Mouse (Mus musculus) left cerebral cortex, postnatal 4 days (tissue): ENCODE measurements around the gene Stil. TPM values are rescaled to one million over a fixed set of nuclear protein-coding genes. Genes with fewer than 3 reads are reported as not detected.
A peak's percentile ranks its signal among the peaks of the same experiment; 100 is the strongest.

Source experiments
- DNase-seq: peaks from one replicate; pipeline ENCODE4 v3.0.0-alpha.2; 2022
- intact Hi-C: fragments of 180-260 bp; cut with DNase I; formaldehyde crosslinking; loops from one replicate; pipeline ENCODE4 v1.15.1; 2025
- total RNA-seq, 2 experiments: library from RNA; stranded (reverse); gene quantifications; 2 replicates each; pipeline ENCODE4 v1.2.3; 2021

Gene Stil
- total RNA-seq, 2 experiments from 2014 or later: 2.9 to 3.1 TPM

GRCm38 (mm10) chr4:115075204-115075915, 75.4 kb downstream of the Stil start:
- no peak for DNase-seq
- intact Hi-C loops: no loop called here

- intact Hi-C loops: no loop called here
- peak; percentile 90 for DNase-seq
These were observed 79.2 kb downstream of the Stil start for GRCm38 (mm10) chr4:115078892-115079820.

- no peak for DNase-seq
- intact Hi-C loops: no loop called here
These were observed 79.9 kb downstream of the Stil start for GRCm38 (mm10) chr4:115079821-115080349.

- DNase-seq: peak; percentile 87
These were observed 83.1 kb downstream of the Stil start for GRCm38 (mm10) chr4:115083031-115083430.

GRCm38 (mm10) chr4:115085522-115086095, 85.7 kb downstream of the Stil start:
- peak; percentile 51 for DNase-seq
- intact Hi-C loops: no loop called here

More at GRCm38 (mm10) chr4:115083031-115083430, 83.1 kb downstream of the Stil start:
- intact Hi-C loops: no loop called here

- intact Hi-C loops: no loop called here
- DNase-seq: no peak
These were observed 86.3 kb downstream of the Stil start for GRCm38 (mm10) chr4:115086257-115086656.

- intact Hi-C loops: no loop called here
- DNase-seq: no peak
These were observed 86.9 kb downstream of the Stil start for GRCm38 (mm10) chr4:115086763-115087415.

- DNase-seq: no peak
- intact Hi-C loops: no loop called here
These were observed 88.8 kb downstream of the Stil start, which contains the start of gene Pdzk1ip1 for GRCm38 (mm10) chr4:115088611-115089338. Gene Pdzk1ip1, plus strand, starts transcription at chr4:115088708.

GRCm38 (mm10) chr4:115090592-115090991, 90.6 kb downstream of the Stil start:
- DNase-seq: no peak
- intact Hi-C loops: no loop called here

GRCm38 (mm10) chr4:115091806-115092205, 91.8 kb downstream of the Stil start:
- intact Hi-C loops: no loop called here
- DNase-seq: no peak

Other genes starting within 250 kb of the Stil start
- not detected for gene Gm12830, start 178.4 kb upstream of the Stil start, total RNA-seq
- 1 to 10 TPM in 1 of 2 experiments, under 1 TPM in 1; 0.76 to 1.2 TPM for gene Foxd2, start 91.3 kb upstream of the Stil start, total RNA-seq
- not detected for gene Foxe3, start 74.1 kb upstream of the Stil start, total RNA-seq
- gene Cmpk1, start 12.9 kb upstream of the Stil start, total RNA-seq: 100 to 1,000 TPM; 141 to 149 TPM
- gene Tal1, start 56.3 kb downstream of the Stil start, total RNA-seq: 1 to 10 TPM; 2.1 to 2.4 TPM
- gene Pdzk1ip1, start 88.5 kb downstream of the Stil start, total RNA-seq: under 1 TPM; 0.84 to 0.95 TPM
- 10 to 100 TPM; 21.1 to 22.1 TPM for gene Cyp4x1, start 134.1 kb downstream of the Stil start, total RNA-seq
- not detected for gene Cyp4a29, start 241.9 kb downstream of the Stil start, total RNA-seq